Mouse (Mus musculus) testis, adult 2 months (tissue): ENCODE results near the gene Pabpc6.

Experiments used
- CTCF ChIP-seq: fragments of 200-500 bp; IDR thresholded peaks from 2 replicates; pipeline ENCODE4 v1.5.1; 2012; ENCODE audit warnings: low read depth, mild to moderate bottlenecking, inconsistent platforms, low read length, moderate library complexity; ENCODE audit not compliant: control insufficient read depth, insufficient read depth, insufficient replicate concordance
- POLR2A ChIP-seq: fragments of 200-500 bp; IDR thresholded peaks from 2 replicates; pipeline ENCODE4 v1.6.1; 2012; ENCODE audit warnings: low read depth, mild to moderate bottlenecking, inconsistent platforms, low read length, moderate library complexity; ENCODE audit not compliant: control insufficient read depth

DNA sequence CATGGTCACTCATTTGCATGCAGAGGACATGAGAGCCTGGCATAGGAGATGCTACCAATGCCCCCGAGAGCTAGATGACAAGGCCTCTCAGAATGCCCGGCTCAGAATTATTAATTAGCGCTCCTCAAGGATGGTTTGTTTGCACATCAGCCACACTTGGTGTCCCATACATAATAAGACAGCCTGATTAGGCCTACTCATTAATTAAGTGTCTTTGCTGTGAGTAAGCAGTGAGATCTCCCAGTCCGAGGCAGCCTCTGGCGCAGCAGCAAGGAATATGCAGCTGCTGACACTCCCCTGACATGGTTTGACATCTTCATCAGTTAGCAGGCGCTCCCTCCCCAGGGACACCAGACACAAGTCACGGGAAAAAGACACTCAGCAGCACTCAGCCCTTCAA, 28.2 kb upstream of the Pabpc6 start:
- TF ChIP-seq CTCF (no peak), POLR2A (no peak)
